Mouse (Mus musculus): Measurements from ENCODE around the gene Rtp1.

Gene Rtp1

GRCm38 (mm10) chr16:23456534-23456933 lies 27.6 kb downstream of the Rtp1 start:
- no peak for DNase-seq (ENCODE audit: low spot score)

GRCm38 (mm10) chr16:23457338-23457737 lies 28.4 kb downstream of the Rtp1 start:
- no peak for DNase-seq (ENCODE audit: low spot score)

- no peak for DNase-seq (ENCODE audit: low spot score)
These were observed 30.1 kb downstream of the Rtp1 start for GRCm38 (mm10) chr16:23458906-23459588.

- no peak for DNase-seq (ENCODE audit: low spot score)
These were observed 34.9 kb downstream of the Rtp1 start for GRCm38 (mm10) chr16:23463671-23464347.

GRCm38 (mm10) chr16:23471551-23471950 lies 42.6 kb downstream of the Rtp1 start:
- DNase-seq (ENCODE audit: low spot score): no peak

GRCm38 (mm10) chr16:23472046-23472445 lies 43.1 kb downstream of the Rtp1 start:
- DNase-seq (ENCODE audit: low spot score): no peak

- DNase-seq (ENCODE audit: low spot score): no peak
These were observed 46.7 kb downstream of the Rtp1 start for GRCm38 (mm10) chr16:23475651-23476050.

- DNase-seq (ENCODE audit: low spot score): no peak
These were observed 47.7 kb downstream of the Rtp1 start for GRCm38 (mm10) chr16:23476598-23476997.

GRCm38 (mm10) chr16:23479872-23480603 lies 51.1 kb downstream of the Rtp1 start:
- DNase-seq (ENCODE audit: low spot score): no peak

GRCm38 (mm10) chr16:23482218-23482617 lies 53.3 kb downstream of the Rtp1 start:
- no peak for DNase-seq (ENCODE audit: low spot score)

GRCm38 (mm10) chr16:23482846-23483245 lies 53.9 kb downstream of the Rtp1 start:
- DNase-seq (ENCODE audit: low spot score): no peak

- DNase-seq (ENCODE audit: low spot score): no peak
These were observed 54.4 kb downstream of the Rtp1 start for GRCm38 (mm10) chr16:23483292-23483691.

Data from ovary, postnatal 36 days (tissue).